Mouse (Mus musculus) lung, postnatal 14 days (tissue): ENCODE measurements at regions not wholly inside any gene's neighbourhood (a gene's known extent, or its start where the extent isn't known, plus 50 kb on each side); places are given as distances from the start of the nearest gene placed in this dataset.

Experiments
- DNase-seq: peaks from one replicate; pipeline ENCODE4 v3.0.0; 2021

DNA sequence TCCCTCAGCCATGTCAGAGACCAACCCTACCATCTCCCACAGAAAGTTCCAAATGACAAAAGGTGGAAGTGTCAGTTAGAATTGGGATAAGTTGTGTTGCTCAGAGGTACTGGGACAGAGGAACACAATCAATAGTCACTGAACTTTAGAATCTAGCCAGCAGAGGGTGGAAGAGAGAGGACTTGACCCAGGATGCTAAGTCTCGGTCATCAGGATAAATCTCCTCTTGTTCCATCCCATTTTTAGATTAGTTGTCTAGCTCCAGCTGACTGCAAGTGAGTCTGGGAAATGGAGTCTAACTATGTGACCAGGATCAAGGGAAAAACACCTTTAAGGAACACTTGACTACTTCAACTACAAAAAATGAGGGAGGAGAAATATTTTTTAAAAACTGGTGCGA is 91.5 kb downstream of the Fam84b start:
- peak; percentile 22 for DNase-seq

DNA sequence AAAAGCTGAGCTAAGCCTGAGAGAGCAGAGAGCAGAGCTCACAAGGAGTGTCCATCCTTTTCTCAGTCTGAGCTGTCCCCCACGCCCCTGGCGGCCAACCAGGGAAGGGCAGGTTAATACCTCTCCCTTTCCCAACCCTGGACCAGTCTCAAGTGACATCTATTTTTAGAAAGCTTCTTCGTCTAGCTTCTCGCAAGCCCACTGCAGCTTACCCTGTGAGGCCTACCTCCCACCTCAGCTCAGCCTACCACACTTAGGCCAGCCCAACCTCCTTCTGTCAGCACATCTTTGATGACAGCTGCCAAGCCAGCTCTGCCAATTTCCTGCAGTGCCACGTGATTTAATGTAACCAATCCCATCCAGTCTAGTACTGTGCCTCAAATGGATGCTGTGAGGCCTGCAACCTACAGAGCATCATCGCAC is 93.6 kb downstream of the Fam84b start:
- DNase-seq, result peak; percentile 72

DNA sequence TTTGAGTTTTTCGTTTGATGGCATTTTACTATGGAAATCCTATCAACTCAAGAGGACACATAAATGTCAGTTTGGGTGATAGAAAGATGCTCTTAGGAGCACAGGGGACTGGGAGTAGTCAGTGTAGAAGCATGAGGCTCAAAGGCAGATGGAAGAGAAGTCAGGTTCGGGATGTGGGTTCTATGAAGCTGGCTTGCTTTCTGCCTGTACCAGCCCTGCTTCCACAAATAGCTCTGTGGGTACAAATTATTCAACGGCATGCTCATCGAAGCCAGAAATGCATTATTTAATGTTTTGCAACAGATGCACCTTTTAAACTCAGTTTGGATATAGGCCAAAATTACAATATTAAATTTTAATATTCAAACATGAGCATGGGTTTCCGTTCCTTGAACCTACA is 99.3 kb downstream of the Fam84b start:
- DNase-seq, result no peak

DNA sequence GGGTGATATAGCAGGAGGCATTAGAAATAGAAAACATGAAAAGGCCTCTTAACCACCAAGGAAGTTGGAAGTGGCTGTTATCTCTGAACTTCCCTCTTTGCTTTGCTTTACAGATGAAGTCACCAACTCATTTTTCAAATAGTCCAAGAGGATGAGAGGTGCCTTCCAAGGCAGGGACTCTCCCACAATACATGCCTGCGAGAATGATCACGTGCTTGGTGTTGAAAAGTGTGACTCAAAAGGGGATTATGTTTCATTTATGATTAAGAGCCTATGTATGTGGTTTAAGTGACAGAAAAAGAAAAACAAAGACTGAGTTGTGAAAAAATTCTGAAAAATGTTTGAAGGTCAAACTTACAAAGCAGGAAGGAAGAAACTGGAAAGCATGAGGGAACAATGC is 114.0 kb downstream of the Fam84b start:
- DNase-seq, result no peak

DNA sequence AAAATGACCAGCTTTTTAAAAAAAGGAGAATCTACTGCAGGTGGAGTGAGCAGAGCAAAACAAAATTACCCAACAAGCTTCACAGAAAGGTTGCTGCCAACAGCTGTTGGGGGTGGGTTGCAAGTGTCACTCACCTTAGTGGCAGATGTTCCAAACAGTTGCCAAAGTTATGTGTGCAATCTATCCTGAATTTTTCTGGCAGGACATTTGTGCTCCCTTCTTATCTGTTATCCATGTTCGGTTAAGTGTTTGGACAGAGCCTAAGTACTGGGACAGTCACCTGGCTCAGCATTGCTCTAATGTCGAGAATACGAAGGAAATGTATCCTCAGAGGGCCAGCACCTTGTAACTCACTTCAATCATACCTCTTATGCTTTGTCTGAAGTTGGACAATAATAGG is 115.3 kb downstream of the Fam84b start:
- no peak for DNase-seq

DNA sequence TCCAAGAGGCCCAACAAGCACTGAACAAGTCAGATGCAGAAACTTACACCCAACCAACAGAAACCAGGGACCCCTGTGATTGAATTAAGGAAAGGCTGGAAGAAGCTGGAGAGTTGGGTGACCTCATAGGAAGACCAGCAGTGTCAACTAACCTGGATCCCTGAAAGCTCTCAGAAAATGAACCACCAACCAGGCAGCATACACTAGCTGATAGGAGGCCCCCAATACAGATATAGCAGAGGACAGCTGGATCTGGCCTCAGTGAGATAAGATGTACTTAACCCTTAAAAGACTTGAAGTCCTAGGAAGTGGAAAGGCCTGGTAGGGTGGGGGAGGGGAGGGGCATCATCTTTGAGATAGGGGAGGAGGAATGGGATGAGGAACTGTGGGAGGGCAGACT is 121.2 kb downstream of the Fam84b start:
- no peak for DNase-seq

DNA sequence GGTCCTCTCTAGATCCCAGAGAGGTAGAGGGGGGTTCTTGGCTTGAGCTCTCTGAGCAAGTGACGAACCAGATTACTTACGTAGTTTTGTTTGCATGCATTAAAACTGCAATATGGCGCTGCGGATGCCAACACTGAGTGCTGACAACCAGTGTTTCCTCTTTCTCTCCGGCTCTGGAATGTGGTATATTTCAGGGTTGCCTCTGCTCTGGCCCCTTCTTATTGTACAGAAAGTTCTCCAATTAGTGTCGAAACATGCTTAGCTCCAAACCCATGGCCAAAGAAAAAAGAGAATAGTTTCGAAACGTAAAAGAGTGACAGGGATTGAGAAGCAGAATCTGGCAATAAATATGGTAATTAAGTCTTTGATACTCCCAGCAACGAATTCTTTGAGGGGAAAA is 124.8 kb downstream of the Fam84b start:
- DNase-seq, result no peak

DNA sequence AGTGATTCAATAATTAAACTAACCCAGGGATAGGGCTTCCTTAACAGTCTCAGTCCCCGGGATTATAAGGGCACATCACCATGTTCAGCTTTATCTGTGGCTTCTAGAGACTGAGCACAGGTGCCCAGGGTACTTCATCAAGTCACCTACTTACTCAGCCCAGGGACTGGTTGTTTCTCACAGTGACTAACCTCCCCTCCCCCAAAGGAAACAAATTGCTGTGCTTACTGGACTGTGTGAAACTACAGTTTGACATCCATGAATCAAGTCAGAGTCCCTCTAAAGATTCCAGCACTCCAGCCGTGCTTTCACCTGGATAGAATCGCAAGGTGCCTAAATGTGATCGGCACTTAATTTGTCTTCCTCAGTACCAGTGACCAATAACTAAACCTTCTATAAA is 125.2 kb downstream of the Fam84b start:
- no peak for DNase-seq

DNA sequence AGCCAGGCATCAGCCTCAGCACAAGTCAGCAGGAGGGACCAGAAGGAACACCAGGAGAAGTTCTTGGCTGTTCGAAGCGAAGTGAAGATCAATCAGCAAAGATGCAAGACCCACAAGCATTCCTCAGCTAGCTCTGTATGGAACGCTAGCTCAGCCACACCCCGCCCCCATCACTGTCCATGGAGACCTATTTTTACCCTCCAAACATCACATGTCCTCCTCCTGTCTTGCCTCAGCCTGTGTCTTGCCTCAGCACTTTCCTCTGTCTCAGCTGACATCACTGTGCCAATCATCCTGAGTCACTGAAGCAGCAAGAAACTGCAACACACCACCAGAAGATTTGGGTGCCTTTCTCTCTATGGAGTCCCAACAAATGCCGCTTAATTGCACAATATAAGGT is 134.2 kb downstream of the Fam84b start:
- DNase-seq, result no peak

DNA sequence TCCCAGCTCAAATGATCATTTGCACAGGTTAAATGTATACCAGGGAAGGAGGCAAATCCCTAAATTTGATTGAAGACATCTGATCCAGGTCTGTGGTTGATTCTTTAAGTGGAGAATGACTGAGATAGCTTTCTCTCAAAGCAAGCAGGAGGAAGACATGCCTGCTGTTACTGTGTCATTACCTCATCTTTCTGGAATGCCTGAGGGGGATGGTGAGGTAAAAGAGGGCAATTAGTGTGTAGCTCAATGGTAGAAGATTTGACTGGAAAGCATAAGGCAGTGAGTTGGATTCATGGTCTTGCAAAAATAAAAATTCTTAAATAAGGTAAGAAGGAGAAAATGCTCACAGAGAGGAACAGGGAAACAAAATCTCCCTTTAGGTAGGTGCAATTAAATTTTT is 144.9 kb downstream of the Fam84b start:
- no peak for DNase-seq

DNA sequence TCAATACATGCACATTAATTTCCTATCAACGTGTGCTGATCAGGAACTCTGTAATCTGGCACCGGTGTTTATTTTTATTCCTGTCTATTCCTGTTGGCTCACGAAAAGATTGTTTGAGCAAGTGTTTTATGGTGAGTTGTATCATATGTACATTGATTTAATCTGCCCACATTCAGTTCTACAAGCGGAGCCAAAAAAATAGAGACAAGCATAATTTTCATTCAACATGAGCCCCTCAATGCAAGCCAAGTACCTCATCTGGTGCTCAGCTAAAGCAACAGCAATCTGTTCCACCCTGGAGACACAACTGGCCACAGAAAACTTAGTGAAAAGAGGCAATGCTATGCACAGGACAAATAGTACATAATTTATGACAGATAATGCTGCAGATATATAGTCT is 147.6 kb downstream of the Fam84b start:
- no peak for DNase-seq

DNA sequence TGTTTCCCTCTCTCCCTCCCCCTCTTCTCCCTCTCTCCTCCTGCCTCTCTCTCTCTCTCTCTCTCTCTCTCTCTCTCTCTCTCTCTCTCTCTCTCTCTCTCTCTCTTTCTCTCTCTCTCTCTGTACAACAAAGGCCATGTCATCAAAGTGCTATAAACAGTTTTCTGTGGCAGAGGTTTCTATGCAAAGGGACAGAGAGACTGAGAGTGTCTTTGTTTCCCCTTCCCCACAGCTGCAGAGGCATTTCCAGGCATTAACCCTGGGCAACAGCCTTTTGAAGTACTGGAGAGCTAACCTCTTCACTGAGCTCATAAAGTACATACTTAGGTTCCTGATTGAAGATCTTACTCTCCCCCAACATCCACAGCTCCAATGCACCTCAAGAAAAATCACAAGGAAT is 152.3 kb downstream of the Fam84b start:
- no peak for DNase-seq

DNA sequence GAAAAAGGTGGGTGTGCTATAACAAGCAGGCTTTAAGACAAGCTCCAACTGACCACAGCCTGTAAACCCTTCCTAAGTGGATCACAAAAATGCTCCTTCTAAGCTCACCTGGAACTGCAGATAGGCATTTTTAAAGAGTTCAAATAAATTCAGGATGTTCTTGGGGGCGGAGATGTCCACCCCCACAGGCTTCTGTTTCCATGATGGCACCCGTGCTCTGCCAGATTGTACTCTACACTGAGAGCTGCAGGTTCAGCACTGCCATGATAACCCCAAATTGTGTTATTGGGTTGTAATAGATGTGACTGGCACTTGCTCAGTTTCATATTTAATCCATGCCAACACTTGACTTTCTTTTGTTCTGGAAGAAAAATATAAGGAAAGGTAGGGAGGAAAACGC is 158.8 kb downstream of the Fam84b start:
- no peak for DNase-seq

DNA sequence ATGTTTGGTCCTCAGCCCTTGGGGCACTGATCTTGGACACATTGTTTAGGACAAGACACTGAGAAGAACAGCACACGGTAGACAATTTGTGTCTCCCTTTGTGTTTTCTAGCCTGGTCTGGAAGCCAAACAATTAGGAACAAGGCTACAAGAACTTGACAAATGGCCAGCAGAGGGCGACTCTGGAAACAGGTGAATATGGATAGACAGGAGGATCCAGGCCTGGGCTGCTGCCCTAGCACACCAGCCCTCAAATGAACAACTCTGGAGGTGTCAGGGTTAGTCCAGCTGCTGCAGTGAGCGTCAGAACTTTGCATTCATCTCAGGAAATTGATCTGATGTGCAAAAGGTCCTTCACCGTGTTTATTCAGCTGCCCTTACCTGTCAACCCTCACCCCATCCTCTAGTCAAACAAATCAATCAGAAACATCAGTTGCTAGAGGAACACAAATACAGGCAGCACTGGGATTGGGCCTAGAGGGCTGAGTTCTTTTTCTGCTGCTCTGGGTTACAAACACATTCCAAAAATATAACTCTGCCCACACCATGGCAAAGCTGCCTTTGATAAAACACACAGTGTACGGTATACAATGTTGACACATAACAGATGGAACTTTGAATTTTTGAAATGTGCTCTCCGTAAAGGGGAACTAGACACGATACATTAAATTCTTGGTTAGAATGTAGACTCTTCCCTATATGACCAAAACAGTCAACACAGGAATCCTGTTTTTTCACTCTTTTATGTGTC is 159.7 kb downstream of the Fam84b start:
- peak; percentile 71 for DNase-seq

DNA sequence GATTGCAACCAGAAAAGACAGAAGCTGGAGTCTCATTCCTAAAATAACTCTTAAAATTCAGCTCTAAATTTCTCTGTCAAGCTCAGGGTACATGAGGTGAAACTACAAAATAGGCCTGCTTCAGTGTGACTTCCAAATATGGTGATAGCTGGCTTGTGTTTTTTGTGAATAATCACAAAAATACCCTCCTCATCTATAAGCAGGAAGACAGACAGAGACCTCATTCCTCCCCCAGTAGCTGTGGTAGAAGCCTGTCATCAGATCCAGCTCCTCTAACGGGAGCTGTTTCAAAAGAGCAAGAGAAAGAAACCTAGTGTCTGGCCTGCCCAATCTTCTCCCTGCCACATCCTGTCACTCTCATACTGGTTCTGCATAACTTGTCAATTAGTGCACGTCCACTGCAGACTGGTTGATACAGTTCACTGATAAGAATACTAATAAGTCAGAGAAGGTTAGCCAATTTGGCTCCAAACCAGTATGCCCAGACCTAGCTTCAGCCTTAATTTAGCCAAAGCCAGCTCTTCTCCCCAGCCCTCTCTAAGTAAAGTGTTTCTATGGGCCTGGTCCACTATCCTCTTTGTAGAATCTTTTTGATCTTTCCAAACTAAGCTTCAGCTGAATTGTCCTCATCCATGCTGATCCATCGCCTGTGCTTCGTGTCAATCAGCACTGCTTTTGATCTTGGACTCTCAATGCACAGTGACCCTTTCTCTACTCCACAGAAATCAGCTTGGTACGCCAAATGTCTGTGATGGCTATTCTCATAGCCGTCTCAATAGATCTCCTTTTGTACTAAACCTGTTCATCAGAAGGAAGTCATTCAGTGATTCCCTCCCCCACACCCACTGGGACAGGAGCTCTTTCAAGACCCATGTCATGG is 160.6 kb downstream of the Fam84b start:
- no peak for DNase-seq

DNA sequence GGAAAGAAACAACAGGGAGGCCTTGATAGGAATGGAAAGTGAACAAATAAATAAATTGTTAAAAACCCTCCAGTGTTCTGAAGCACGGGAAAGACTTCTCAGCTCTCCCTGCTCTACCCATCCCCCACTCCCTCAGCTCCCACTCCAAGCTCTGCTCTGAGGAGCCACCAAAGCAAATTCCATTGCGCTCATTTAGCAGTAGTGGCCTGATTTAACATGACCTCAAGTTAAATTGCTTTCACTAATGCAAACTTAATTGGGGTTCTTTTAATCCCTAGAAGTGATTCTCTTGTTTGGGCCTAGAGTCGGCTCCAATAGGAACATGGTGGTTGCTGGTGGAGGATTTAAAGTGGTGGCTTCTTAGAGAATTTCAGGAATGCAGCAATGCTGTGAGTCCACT is 161.4 kb downstream of the Fam84b start:
- DNase-seq, result no peak

DNA sequence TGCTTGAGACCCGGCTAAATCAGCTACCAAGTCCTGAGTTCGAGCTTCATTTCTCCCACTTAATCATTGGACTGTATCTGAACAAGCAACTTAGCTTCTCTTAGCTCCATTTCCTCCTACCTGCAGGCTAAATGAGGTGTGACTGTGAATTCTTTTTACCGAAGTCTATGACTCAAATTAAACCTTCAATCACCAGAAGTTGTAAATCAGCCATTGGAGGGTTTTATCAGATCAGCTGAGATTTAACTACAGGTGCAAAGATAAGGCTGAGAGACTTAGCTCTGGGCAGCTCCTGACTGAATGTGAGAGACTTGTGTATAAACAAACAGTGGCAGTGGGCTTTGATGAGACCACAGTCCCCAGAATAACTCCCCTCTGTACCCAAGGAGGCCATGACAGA is 176.2 kb downstream of the Fam84b start:
- DNase-seq, result no peak

DNA sequence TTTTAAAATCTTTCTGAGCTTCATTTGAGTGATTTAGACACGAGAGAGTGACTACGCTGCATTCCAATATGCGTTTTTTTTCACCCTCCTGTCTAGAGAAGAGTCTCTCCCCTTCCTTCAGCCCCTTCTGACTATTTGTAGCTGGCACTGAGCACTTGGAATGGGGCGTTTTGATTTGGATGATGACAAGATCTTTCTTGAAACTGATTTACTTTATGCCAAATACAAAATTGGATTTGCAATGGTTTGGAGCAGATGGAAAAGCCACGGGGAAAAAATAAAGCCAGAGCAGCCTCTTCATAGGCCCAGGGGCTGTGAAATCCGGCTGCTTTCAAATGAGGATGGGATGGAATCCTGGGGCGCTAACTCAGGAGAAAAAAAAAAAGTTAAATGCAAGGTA is 196.0 kb downstream of the Fam84b start:
- DNase-seq, result no peak

DNA sequence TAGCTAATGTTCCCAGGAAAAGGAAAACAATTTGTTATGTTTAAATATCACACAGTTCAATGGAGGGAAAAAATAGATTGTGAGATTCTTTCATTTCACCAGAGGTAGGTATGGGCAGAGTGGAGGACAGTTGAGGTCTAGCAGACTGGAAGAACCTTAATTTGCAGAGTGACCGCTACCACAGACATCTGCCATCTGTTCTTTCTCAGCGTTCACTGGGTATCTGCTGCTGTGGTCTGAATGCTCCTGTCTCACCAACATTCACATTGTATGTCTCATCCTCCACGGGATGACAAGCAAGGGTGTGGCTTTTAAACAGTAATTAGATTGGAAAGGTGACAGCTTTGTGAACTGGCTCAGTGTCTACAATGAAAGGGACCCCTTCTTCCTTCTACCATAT is 198.5 kb downstream of the Fam84b start:
- no peak for DNase-seq

DNA sequence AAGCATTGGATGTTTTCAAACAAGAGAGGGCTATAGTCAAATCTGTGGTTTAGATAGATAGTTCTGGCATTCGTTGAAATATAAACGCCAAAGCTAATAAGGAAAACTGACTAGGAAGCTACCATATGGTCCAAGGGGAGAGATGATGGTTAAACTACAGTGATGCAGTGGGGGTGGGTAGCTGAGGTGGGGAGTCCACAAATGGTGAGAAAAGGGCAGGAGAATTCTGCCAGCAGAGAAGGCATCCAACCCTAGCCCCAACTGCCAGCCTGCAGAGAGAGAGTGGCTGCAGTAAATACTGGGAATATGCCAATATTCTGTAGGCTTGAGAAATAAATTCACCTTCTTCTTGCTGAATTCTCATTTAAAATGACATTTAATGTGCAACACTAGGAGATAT is 204.3 kb downstream of the Fam84b start:
- no peak for DNase-seq

DNA sequence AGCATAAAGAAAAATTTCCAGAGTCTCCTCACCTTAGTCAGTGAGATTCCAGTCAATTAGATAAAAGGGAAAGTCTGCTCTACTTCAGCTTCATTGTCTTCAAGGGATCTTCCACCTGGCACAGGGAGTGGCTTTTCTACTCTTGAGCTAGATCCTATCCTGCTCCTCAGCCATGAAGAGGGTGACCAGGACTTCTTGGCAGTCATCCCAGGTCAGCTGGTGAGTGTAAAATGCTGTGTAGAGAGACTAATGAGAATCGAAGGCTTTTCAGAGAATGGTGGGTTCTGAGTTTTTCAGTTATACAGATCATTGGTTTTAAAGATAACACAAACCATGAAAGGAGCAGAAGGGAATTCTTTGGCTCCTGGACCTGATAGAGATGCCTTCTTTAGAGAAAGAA is 211.8 kb downstream of the Fam84b start:
- DNase-seq, result no peak

DNA sequence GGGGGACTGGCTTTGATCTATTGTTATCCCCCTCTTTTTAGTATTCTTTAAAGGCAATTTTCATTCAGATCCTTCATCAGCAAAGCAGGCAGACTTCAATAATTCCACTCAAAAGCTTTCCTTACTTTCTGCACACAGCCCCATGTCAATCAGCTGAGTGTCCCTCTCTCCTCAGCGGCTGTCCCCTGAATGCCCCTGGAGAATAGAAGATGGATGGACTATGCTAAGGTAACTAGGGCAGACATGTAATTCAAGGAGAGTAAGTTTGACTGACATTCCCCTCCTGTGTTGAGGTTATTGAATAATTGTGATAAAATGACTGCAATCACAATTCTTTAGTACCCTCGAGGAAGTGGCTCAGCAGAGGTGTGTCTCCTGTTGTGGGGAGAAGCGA is 220.1 kb downstream of the Fam84b start:
- DNase-seq, result no peak

DNA sequence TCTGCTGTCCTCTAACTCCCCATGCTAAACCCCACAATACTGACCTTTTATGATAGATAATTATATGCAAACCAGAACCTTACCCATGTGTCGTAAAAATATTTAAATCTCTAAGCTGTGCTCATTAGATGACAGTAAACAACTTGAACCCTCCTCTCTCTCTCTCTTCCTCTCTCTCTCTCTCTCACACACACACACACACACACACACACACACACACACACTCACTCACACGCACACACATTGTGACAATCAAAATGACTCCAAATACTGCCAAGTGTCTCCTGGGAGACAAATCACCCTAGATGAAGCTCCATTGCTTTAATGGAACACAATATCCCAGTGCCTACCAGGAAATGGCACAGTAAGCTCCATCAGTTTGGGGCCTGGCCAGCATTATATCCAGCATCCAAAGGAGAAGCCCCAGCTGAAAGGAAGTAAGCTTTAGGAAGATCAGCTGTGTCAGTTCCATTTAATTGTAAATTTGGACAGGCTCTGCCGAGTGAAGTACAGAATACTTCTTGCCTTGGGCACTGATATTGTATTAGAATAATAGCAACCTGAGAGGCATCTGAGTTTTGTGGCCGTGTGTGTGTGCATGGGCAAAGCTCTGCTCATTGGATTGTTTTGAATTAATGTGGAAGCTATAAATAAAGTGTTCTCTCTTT is 220.7 kb downstream of the Fam84b start:
- no peak for DNase-seq
